Mouse (Mus musculus) testis, adult 2 months (tissue): Measurements from ENCODE around the gene Plekhg2. TPM values are rescaled to one million over a fixed set of nuclear protein-coding genes. Genes with fewer than 3 reads are reported as not detected.
A peak's percentile ranks its signal among the peaks of the same experiment; 100 is the strongest.

ENCODE experiments used
- H3K27ac ChIP-seq: fragments of 200-500 bp; 2 replicates; pipeline ENCODE4 v1.5.1; 2012; ENCODE audit warnings: low read depth, low read length; ENCODE audit not compliant: control insufficient read depth, insufficient read depth
- H3K27me3 ChIP-seq: fragments of 200-500 bp; 2 replicates; pipeline ENCODE4 v1.6.1; 2012; ENCODE audit warnings: mild to moderate bottlenecking, low read length, moderate library complexity; ENCODE audit not compliant: control insufficient read depth, insufficient read depth
- H3K36me3 ChIP-seq: fragments of 200-500 bp; 2 replicates; pipeline ENCODE4 v1.6.1; 2012; ENCODE audit warnings: mild to moderate bottlenecking, low read length; ENCODE audit not compliant: control insufficient read depth, insufficient read depth
- H3K4me1 ChIP-seq: fragments of 200-500 bp; 2 replicates; pipeline ENCODE4 v1.6.1; 2012; ENCODE audit warnings: low read length; ENCODE audit not compliant: control insufficient read depth, insufficient read depth
- H3K4me3 ChIP-seq: fragments of 200-500 bp; 2 replicates; pipeline ENCODE4 v1.5.1; 2012; ENCODE audit warnings: low read depth, mild to moderate bottlenecking, low read length, moderate library complexity, mixed read lengths; ENCODE audit not compliant: control insufficient read depth
- CTCF ChIP-seq: fragments of 200-500 bp; IDR thresholded peaks from 2 replicates; pipeline ENCODE4 v1.5.1; 2012; ENCODE audit warnings: low read depth, mild to moderate bottlenecking, inconsistent platforms, low read length, moderate library complexity; ENCODE audit not compliant: control insufficient read depth, insufficient read depth, insufficient replicate concordance
- POLR2A ChIP-seq: fragments of 200-500 bp; IDR thresholded peaks from 2 replicates; pipeline ENCODE4 v1.6.1; 2012; ENCODE audit warnings: low read depth, mild to moderate bottlenecking, inconsistent platforms, low read length, moderate library complexity; ENCODE audit not compliant: control insufficient read depth
- polyA plus RNA-seq: library from polyadenylated mRNA; depleted of rRNA; stranded (reverse); fragments of >200 nt; gene quantifications from 2 replicates; pipeline ENCODE4 v1.2.3, GENCODE M21; 2012; rRNA removed

Gene Plekhg2
- 14.7 and 20.1 TPM in 2 replicates for polyA plus RNA-seq

GRCm38 (mm10) chr7:28372251-28373108 is at the start of gene Plekhg2:
Plekhg2 (minus strand) TSS chr7:28372599.
- H3K4me3 ChIP-seq, result peak within 1 kb of the TSS; percentile 92
- TF ChIP-seq CTCF (peak; percentile 19; the same call in 1 of the 2 replicates), POLR2A (peak; percentile 32; the same call in 1 of the 2 replicates)
- H3K36me3 ChIP-seq, result no peaks in the 10 kb centered on the region; the same call in 1 of the 2 replicates
- peaks cover 28% of the 10 kb centered on the region for H3K4me1 ChIP-seq
- peak within 1 kb of the TSS; percentile 90 for H3K27ac ChIP-seq
- H3K27me3 ChIP-seq, result no peaks in the 10 kb centered on the region

- Histone ChIP-seq H3K4me3 (no peak overlapping the region), H3K36me3 (peaks cover 4% of the 10 kb centered on the region), H3K4me1 (peaks cover 2% of the 10 kb centered on the region; the same call in 1 of the 2 replicates), H3K27me3 (no peaks in the 10 kb centered on the region), H3K27ac (no peak overlapping the region)
- TF ChIP-seq CTCF (no peak), POLR2A (no peak)
Measured at GRCm38 (mm10) chr7:28419416-28419815, 47.0 kb upstream of the Plekhg2 start.

DNA sequence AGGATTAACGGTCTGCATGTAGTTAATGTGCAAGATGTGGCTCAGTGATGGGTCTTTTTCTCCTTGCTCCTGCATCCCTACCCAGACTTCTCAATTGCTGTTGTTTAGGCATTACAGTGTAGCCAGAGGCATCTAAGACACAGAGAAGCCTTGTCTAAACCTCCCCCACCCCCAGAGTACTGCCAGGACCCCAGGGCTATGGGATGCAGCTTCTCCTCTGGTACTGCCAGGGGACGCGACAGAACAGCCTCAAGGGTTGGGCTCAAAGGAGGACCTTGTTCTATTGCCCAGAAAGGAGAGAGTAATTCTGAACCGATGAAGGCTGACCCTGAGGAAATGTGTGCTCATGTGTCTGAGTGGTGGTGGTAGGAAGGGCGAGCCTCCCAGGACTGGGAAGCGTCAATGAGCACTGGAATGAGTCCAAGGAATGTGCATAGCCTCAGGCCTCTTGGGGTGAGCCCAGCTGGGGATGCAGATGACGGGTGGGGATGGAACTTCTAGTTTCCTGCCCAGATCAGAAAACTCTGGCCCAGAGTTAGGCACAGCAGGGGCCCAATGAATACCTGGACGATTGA is 45.8 kb upstream of the Plekhg2 start:
- peak overlapping the region; percentile 71 for H3K27ac ChIP-seq
- H3K4me1 ChIP-seq, result no peaks in the 10 kb centered on the region
- H3K4me3 ChIP-seq, result no peak overlapping the region
- H3K36me3 ChIP-seq, result peaks cover 7% of the 10 kb centered on the region
- no peaks in the 10 kb centered on the region for H3K27me3 ChIP-seq
- no peak for TF ChIP-seq POLR2A

GRCm38 (mm10) chr7:28417368-28417767 is 45.0 kb upstream of the Plekhg2 start:
- Histone ChIP-seq H3K4me3 (no peak overlapping the region), H3K4me1 (no peaks in the 10 kb centered on the region), H3K36me3 (peaks cover 7% of the 10 kb centered on the region), H3K27me3 (no peaks in the 10 kb centered on the region), H3K27ac (0 out of 2 replicates have a peak overlapping the region, but pooled peaks have one; percentile 25)
- TF ChIP-seq POLR2A (no peak), CTCF (no peak)

GRCm38 (mm10) chr7:28412826-28413225 is 40.4 kb upstream of the Plekhg2 start:
- peaks cover 8% of the 10 kb centered on the region for H3K36me3 ChIP-seq
- TF ChIP-seq CTCF, result no peak
- TF ChIP-seq POLR2A, result no peak
- H3K27me3 ChIP-seq, result no peaks in the 10 kb centered on the region
- no peak overlapping the region for H3K4me3 ChIP-seq
- H3K4me1 ChIP-seq, result no peaks in the 10 kb centered on the region; the same call in 1 of the 2 replicates
- H3K27ac ChIP-seq, result no peak overlapping the region

GRCm38 (mm10) chr7:28410841-28411475 is 38.6 kb upstream of the Plekhg2 start:
- no peak for TF ChIP-seq CTCF
- TF ChIP-seq POLR2A, result no peak
- H3K4me1 ChIP-seq, result no peaks in the 10 kb centered on the region; the same call in 1 of the 2 replicates
- H3K27ac ChIP-seq, result peak overlapping the region; percentile 84
- no peak overlapping the region for H3K4me3 ChIP-seq
- H3K27me3 ChIP-seq, result no peaks in the 10 kb centered on the region
- peaks cover 8% of the 10 kb centered on the region for H3K36me3 ChIP-seq

DNA sequence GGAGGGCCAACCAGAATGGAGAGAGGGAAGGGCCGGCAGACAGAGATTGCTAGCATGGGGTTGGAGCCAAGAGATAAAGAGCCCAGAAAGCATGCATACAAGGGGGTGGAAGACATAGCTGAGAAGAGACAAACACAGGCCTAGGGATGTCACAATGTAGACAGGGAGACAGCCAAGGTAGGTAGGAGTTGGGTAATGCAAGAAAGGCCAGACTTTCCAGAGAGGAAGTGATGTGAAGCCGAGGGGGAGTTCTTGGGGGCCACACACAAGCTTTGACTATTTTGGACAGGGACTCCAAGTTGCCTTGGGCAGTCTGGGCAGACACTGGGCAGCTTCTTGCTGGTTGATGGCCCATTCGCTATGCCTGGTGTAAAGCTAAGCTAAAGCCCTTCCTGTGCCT is 29.5 kb upstream of the Plekhg2 start:
- H3K27me3 ChIP-seq, result no peaks in the 10 kb centered on the region
- no peak overlapping the region for H3K4me3 ChIP-seq
- H3K27ac ChIP-seq, result no peak overlapping the region
- no peaks in the 10 kb centered on the region for H3K4me1 ChIP-seq
- no peak for TF ChIP-seq POLR2A
- no peak for TF ChIP-seq CTCF
- H3K36me3 ChIP-seq, result no peaks in the 10 kb centered on the region; the same call in none of the 2 replicates
